Mouse (Mus musculus) limb, embryonic 13.5 days (tissue): ENCODE measurements around the gene Dapl1. TPM values are rescaled to one million over a fixed set of nuclear protein-coding genes. Genes with fewer than 3 reads are reported as not detected.

Experiments used
- ATAC-seq: fragments of 200-750 bp; cut with Nextera tagmentation; 2 replicates; pipeline ENCODE4 v1.8.0; 2017; ENCODE audit warnings: low read depth, moderate number of reproducible peaks, moderate TSS enrichment; ENCODE audit not compliant: low FRiP score
- H3K27ac ChIP-seq: fragments of 300-500 bp; sonication (generic); 2 replicates; pipeline ENCODE4 v1.5.1; 2015; ENCODE audit warnings: inconsistent platforms, mild to moderate bottlenecking, moderate library complexity
- H3K27me3 ChIP-seq: fragments of 300-500 bp; sonication (generic); 2 replicates; pipeline ENCODE4 v1.6.1; 2015; ENCODE audit warnings: mild to moderate bottlenecking, inconsistent platforms
- H3K36me3 ChIP-seq: fragments of 300-500 bp; sonication (generic); 2 replicates; pipeline ENCODE4 v1.6.1; 2015; ENCODE audit warnings: inconsistent platforms, mild to moderate bottlenecking, moderate library complexity
- H3K4me1 ChIP-seq: fragments of 300-500 bp; sonication (generic); 2 replicates; pipeline ENCODE4 v1.6.1; 2015; ENCODE audit warnings: inconsistent platforms
- H3K4me2 ChIP-seq: fragments of 300-500 bp; sonication (generic); replicated peaks from 2 replicates; pipeline ENCODE4 v1.6.1; 2015; ENCODE audit warnings: inconsistent platforms, mild to moderate bottlenecking, moderate library complexity
- H3K4me3 ChIP-seq: fragments of 300-500 bp; sonication (generic); 2 replicates; pipeline ENCODE4 v1.5.1; 2015; ENCODE audit warnings: moderate library complexity, mild to moderate bottlenecking, inconsistent platforms
- H3K9ac ChIP-seq: fragments of 300-500 bp; sonication (generic); 2 replicates; pipeline ENCODE4 v1.6.1; 2015; ENCODE audit warnings: mild to moderate bottlenecking, inconsistent platforms
- H3K9me3 ChIP-seq: fragments of 300-500 bp; sonication (generic); 2 replicates; pipeline ENCODE4 v1.6.1; 2016; ENCODE audit warnings: inconsistent platforms
- WGBS: fragments of 180-500 bp; shearing (Covaris S2); methylation state at CpG from one replicate; pipeline ENCODE4 v1.1.7; 2015; 5-methylcytosine and 5-hydroxymethylcytosine counted together
- polyA plus RNA-seq: library from polyadenylated mRNA; unstranded; fragments of >200 nt; fragmentation: Nextera tagmentation; extraction: Ambion mirVana; gene quantifications from 2 replicates; pipeline ENCODE4 v1.2.1, GENCODE M21; 2015

Gene Dapl1
- polyA plus RNA-seq, 1 experiment from 2014 or later = 1.7 TPM

DNA sequence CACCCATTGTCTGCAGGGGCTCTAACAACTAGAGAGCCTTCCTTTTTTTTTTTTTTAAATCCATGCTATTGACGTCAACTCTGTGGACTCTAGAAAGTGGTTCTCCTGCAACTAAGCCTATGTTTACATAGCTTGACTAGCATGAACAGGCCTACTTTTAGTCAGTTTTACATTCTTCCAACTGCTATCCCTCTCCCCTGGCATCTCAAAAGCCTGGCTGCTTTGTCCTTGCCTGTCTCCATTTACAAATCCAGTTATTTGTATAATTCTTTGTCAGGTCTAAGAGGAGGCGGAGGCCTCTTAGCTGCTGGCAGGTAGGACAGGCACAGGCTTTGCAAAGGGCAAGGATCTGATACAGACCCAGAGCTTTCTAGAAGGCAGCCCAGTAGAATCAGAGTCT is 627 bp downstream of the Dapl1 start:
- Histone ChIP-seq H3K9me3 (no peaks in the 10 kb centered on the region), H3K36me3 (no peaks in the 10 kb centered on the region), H3K4me3 (no peak overlapping the region), H3K27me3 (no peaks in the 10 kb centered on the region), H3K27ac (no peak overlapping the region), H3K4me2 (no peak overlapping the region), H3K9ac (no peak overlapping the region), H3K4me1 (peaks cover 20% of the 10 kb centered on the region)
- no peak for ATAC-seq
- 69% methylated on average over 2 of the region's 2 CpGs for WGBS

DNA sequence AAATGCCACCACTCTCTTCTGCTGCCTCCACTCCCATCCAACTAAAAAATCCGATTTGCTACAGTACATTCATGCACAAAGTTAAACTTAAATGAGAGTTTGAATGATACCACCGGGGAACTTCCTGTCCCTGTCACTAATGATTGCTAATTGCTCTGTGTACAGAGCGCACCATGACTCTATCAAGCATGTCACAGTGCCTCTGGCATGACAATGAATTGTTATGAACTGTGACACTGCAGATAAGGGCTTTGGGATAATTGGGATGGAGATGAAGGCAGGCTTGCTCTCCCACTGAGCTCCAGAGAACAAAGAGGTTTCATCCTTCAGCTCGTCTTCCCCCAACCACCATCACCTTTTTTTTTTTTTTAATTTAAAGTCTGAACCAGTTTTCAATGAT is 1.2 kb downstream of the Dapl1 start:
- no peaks in the 10 kb centered on the region for H3K9me3 ChIP-seq
- no peak overlapping the region for H3K4me2 ChIP-seq
- no peak for ATAC-seq
- no peak overlapping the region for H3K4me3 ChIP-seq
- no peak overlapping the region for H3K27ac ChIP-seq
- no peaks in the 10 kb centered on the region for H3K36me3 ChIP-seq
- H3K27me3 ChIP-seq = no peaks in the 10 kb centered on the region
- WGBS = 52% methylated on average over 4 of the region's 4 CpGs
- peaks cover 20% of the 10 kb centered on the region for H3K4me1 ChIP-seq
- no peak overlapping the region for H3K9ac ChIP-seq

DNA sequence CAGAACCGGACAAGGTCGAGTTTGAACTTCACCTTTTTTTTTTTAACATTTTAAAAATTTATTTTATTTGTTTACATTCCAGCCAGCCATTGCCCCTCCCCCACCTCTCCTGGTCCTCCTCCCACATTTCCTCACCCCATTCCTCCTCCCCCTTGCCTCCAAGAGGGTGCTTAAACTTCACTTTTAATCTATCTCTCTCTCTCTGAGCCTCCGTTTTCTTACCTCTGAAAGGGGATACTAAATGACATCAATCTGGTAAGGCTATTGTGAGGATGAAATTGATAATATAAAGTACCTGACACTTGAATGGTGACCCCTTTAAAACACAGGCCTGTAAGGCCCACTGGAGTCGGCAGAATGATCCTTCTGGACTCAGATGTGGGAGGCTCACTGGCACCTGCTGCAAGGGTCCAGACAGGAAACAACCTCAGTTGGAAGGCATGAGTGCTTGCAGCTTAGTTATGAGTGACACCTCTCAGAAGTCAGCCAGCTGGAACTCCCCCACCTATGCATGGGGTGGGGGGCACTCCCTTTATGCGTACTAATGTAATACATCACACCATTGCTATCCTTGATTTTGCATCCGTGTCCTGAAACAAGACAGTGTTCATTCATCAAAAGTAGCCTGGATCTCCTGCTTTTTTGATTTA is 1.9 kb downstream of the Dapl1 start:
- WGBS = 71% methylated on average over 6 of the region's 6 CpGs

DNA sequence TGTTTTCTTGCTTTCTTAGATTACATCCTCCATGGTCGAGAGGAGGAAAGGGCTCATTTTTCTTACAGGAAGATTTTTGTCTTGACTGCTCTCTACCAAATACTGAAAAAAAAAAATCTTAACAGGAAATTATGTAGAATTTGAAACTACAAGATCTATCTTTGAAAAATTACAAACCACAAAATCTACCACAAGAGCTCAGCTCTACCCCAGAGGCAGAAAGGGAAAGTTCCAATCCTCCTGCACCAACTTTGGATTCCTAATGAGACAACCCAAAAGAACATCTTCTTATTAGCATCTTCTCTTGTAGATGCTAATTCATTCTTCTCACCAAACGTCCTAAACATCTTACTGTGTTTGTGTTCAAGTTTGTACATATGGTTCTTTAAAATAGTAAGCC is 3.8 kb downstream of the Dapl1 start:
- H3K9me3 ChIP-seq = no peaks in the 10 kb centered on the region
- peaks cover 11% of the 10 kb centered on the region; the same call in 1 of the 2 replicates for H3K4me1 ChIP-seq
- H3K4me3 ChIP-seq = no peak overlapping the region
- no peak overlapping the region for H3K27ac ChIP-seq
- no peak overlapping the region for H3K9ac ChIP-seq
- no peaks in the 10 kb centered on the region for H3K27me3 ChIP-seq
- H3K4me2 ChIP-seq = no peak overlapping the region
- no peak for ATAC-seq
- no peaks in the 10 kb centered on the region for H3K36me3 ChIP-seq
- 60% methylated on average over 2 of the region's 2 CpGs for WGBS

More for the DNA sequence above, 1.9 kb downstream of the Dapl1 start:
- no peaks in the 10 kb centered on the region for H3K27me3 ChIP-seq
- H3K4me3 ChIP-seq = no peak overlapping the region
- H3K27ac ChIP-seq = no peak overlapping the region
- no peaks in the 10 kb centered on the region for H3K36me3 ChIP-seq
- no peak overlapping the region for H3K4me2 ChIP-seq
- H3K4me1 ChIP-seq = peaks cover 16% of the 10 kb centered on the region
- H3K9me3 ChIP-seq = no peaks in the 10 kb centered on the region
- H3K9ac ChIP-seq = no peak overlapping the region
- ATAC-seq = no peak

DNA sequence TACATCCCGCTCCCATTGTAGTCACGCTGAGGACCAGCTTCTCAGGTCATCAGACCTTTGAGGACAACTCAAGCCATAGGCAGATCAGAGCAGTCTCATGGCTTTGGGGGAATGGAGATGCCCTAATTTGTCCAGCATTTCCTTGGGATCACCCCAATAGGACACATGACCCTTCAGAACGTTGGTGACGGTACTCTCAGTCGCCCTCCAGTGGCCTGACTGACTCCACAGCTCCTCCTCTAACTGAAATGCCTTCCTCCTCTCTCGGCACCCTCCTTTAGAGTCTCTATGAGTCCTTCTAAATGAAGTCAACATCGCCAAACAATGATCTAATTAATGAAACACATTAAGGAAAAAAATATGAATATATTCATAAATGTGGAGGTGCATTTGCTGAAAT is 5.9 kb downstream of the Dapl1 start:
- no peak for ATAC-seq
- Histone ChIP-seq H3K4me3 (no peak overlapping the region), H3K4me2 (no peak overlapping the region), H3K9me3 (no peaks in the 10 kb centered on the region), H3K27me3 (no peaks in the 10 kb centered on the region), H3K36me3 (no peaks in the 10 kb centered on the region), H3K27ac (no peak overlapping the region), H3K4me1 (peaks cover 9% of the 10 kb centered on the region; the same call in 1 of the 2 replicates), H3K9ac (no peak overlapping the region)
- WGBS = 77% methylated on average over 7 of the region's 7 CpGs

DNA sequence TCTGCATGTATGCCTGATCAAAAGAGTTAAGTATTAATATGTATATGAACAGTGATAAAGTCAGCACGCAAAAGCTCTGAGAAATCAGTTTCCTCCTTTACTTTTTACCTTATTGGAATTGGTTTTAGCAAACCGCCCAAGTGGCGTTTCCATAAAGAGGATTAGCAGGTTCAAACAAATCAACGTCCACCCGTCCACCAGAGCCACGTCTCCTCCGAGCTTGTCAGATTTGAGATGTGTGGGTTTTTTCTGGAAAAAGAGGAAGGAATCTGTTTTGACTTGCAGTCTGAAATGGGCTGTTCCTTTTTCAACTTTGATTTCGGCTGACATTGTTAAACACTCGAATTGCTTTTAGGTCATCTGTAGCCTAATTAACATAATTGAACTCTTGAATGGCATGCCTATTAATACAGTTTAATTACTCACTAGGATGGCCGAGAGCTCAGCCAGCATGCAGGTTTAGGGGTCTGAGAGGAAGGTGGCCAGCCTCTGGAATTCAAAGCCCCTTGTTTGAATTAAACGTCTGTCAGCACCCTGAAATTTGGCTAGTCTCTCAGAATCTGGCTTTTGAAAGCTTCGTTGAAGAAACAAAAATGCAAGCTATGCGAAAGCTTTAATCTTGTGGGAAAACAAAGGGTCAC is 9.1 kb downstream of the Dapl1 start:
- H3K9ac ChIP-seq = no peak overlapping the region
- H3K4me3 ChIP-seq = no peak overlapping the region
- no peaks in the 10 kb centered on the region for H3K27me3 ChIP-seq
- H3K4me2 ChIP-seq = peak overlapping the region; percentile 9; the same call in 1 of the 2 replicates
- H3K9me3 ChIP-seq = no peaks in the 10 kb centered on the region
- no peak overlapping the region for H3K27ac ChIP-seq
- peaks cover 17% of the 10 kb centered on the region for H3K4me1 ChIP-seq
- 25% methylated on average over 13 of the region's 13 CpGs for WGBS
- no peak for ATAC-seq
- H3K36me3 ChIP-seq = no peaks in the 10 kb centered on the region

DNA sequence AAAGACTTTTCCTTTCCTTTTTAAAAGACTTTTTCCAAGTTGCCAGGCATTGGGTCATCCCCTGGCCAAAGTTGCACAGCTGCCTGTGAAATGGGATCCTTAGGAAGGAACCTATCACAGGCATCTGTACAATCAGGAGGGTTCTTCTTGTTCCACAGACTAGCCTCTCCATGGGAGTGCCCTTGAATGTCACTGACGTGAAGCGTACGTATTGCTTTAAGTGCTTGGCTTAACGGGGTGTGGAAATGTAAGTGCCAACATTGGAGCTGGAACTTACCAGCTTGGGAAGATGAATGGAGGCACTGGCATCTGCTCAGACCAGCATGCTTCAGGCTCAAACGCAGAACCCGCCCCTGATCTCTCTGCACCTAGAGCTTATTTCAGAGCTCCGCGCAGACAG is 14.7 kb downstream of the Dapl1 start:
- H3K9ac ChIP-seq = no peak overlapping the region
- H3K36me3 ChIP-seq = no peaks in the 10 kb centered on the region
- WGBS = 88% methylated on average over 8 of the region's 8 CpGs
- H3K27ac ChIP-seq = no peak overlapping the region
- H3K27me3 ChIP-seq = no peaks in the 10 kb centered on the region
- H3K4me2 ChIP-seq = no peak overlapping the region
- H3K4me1 ChIP-seq = peaks cover 12% of the 10 kb centered on the region
- ATAC-seq = no peak
- H3K4me3 ChIP-seq = no peak overlapping the region
- H3K9me3 ChIP-seq = no peaks in the 10 kb centered on the region

DNA sequence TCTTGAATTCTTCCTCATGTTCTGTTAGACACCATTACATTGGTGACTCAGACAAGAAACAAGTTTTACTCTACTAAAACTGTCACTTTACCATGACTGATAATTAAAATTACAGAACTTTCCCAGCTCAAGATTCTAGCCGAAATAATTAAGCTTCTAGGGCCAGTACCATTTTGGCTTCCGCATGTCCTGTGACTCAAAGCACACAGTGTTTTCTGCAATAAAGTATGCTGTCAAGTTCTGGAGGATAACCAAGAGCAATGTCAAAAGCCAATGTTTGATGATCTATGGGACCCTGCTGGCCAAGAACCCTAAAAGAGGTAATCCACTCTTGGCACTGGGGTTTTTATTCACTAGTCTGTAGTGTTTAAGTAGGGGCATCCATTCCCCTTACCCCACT is 15.3 kb downstream of the Dapl1 start:
- no peaks in the 10 kb centered on the region for H3K36me3 ChIP-seq
- WGBS = 84% methylated on average over 2 of the region's 2 CpGs
- ATAC-seq = no peak
- H3K4me1 ChIP-seq = peaks cover 12% of the 10 kb centered on the region
- no peaks in the 10 kb centered on the region for H3K27me3 ChIP-seq
- no peak overlapping the region for H3K27ac ChIP-seq
- no peak overlapping the region for H3K9ac ChIP-seq
- no peaks in the 10 kb centered on the region for H3K9me3 ChIP-seq
- H3K4me2 ChIP-seq = no peak overlapping the region
- no peak overlapping the region for H3K4me3 ChIP-seq

DNA sequence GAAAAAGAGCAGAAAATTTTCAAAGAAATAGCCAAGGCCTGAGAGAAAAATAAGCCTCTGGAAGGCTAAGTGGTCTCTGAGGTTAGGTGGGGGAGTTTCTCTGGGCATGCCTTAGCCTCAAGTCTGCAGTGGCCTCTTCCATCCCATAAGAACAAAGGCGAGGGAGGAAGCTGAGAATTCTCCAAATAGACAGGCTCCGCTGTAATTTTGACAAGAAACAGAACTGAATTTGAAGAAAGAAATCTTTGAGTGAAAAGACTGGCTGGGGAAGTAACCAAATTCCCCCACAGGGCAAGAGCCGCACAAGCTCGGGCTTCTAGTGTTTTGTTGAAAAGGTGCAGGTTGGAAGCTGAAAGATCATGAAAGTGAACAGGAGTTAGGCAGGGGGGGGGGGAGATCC is 24.6 kb downstream of the Dapl1 start:
- H3K9me3 ChIP-seq = peaks cover 4% of the 10 kb centered on the region; the same call in 1 of the 2 replicates
- H3K4me1 ChIP-seq = peaks cover 21% of the 10 kb centered on the region
- ATAC-seq = no peak
- no peak overlapping the region for H3K4me3 ChIP-seq
- H3K9ac ChIP-seq = no peak overlapping the region
- no peaks in the 10 kb centered on the region for H3K36me3 ChIP-seq
- 40% methylated on average over 4 of the region's 4 CpGs for whole genome bisulfite sequencing
- H3K27ac ChIP-seq = no peak overlapping the region
- no peak overlapping the region for H3K4me2 ChIP-seq
- no peaks in the 10 kb centered on the region for H3K27me3 ChIP-seq

DNA sequence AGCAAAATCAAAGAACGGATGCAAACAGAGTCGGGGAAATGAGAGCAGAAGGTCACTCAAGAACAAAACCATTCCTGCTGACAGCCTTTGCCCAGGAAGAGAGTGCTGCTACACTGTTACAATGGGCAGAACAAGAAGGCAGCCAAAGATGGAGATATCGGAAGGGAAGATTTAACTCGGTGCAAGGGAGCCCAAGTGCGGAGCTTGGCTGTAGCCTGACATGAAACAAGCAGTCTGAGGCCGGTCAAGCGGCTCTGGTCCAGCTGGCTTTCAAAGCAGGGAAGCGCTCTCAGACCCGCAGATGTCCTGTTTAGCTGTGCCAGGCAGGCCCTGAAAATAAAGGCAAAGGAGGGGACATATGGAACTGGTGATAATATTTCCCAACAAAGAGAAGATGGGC is 26.0 kb downstream of the Dapl1 start:
- Histone ChIP-seq H3K27ac (no peak overlapping the region), H3K4me2 (peak overlapping the region; percentile 19; the same call in 1 of the 2 replicates), H3K4me1 (peaks cover 21% of the 10 kb centered on the region), H3K9me3 (peaks cover 4% of the 10 kb centered on the region; the same call in 1 of the 2 replicates), H3K9ac (no peak overlapping the region), H3K4me3 (no peak overlapping the region), H3K27me3 (no peaks in the 10 kb centered on the region), H3K36me3 (no peaks in the 10 kb centered on the region)
- WGBS = 54% methylated on average over 9 of the region's 9 CpGs
- peak; percentile 38; the same call in 1 of the 2 replicates for ATAC-seq

DNA sequence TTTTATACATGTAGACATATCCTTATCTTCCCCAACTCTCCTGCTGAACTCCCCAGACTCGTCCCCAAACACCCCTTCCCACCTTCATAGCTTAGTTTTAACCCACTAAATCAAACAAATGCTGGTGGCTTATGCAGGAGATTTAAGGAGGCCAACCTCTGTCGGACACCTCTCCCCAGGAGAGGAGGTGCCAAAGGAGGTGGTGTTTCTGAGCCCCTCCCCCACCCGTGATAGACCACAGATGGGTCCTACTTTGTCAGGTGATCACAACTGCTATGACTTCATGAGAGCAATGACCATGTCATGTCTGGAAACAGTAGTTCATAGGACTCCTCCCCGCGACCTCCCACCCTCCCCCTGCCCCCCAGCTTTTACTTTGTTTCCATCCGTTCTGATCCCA is 26.4 kb downstream of the Dapl1 start:
- H3K4me1 ChIP-seq = peaks cover 21% of the 10 kb centered on the region
- H3K4me2 ChIP-seq = no peak overlapping the region
- 59% methylated on average over 6 of the region's 6 CpGs for WGBS
- no peak overlapping the region for H3K4me3 ChIP-seq
- H3K9ac ChIP-seq = no peak overlapping the region
- H3K36me3 ChIP-seq = no peaks in the 10 kb centered on the region
- no peak overlapping the region for H3K27ac ChIP-seq
- H3K27me3 ChIP-seq = no peaks in the 10 kb centered on the region
- H3K9me3 ChIP-seq = peaks cover 4% of the 10 kb centered on the region; the same call in 1 of the 2 replicates
- ATAC-seq = no peak

DNA sequence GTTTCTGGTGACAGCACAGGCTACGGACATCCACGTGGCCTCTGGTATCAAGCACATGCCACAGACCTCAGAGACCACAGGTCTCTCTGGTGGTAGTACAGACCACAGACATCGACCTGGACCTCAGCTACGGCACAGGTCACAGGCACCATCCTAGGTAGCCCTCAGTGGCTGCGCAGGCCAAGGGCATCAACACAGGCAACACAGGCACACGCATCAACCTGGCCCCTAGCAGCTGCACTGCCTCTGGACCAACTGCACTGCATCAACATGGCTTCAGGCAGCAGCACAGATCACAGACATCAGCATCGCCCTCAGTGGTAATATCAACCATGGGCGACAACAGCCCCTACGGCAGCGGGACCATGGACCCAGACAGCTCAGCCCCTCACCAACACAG is 36.2 kb downstream of the Dapl1 start:
- 94% methylated on average over 10 of the region's 10 CpGs for WGBS
- Histone ChIP-seq H3K27ac (no peak overlapping the region), H3K4me2 (no peak overlapping the region), H3K9me3 (no peaks in the 10 kb centered on the region), H3K36me3 (no peaks in the 10 kb centered on the region), H3K9ac (no peak overlapping the region), H3K4me3 (no peak overlapping the region), H3K27me3 (no peaks in the 10 kb centered on the region), H3K4me1 (peaks cover 26% of the 10 kb centered on the region)
- no peak for ATAC-seq
